Mouse (Mus musculus): Measurements from ENCODE around the gene Six3.

Gene Six3

GRCm38 (mm10) chr17:85624051-85624420 is 10.6 kb downstream of the Six3 start:
- no peak for DNase-seq (ENCODE audit: extremely low read depth, low read depth, low spot score)

DNA sequence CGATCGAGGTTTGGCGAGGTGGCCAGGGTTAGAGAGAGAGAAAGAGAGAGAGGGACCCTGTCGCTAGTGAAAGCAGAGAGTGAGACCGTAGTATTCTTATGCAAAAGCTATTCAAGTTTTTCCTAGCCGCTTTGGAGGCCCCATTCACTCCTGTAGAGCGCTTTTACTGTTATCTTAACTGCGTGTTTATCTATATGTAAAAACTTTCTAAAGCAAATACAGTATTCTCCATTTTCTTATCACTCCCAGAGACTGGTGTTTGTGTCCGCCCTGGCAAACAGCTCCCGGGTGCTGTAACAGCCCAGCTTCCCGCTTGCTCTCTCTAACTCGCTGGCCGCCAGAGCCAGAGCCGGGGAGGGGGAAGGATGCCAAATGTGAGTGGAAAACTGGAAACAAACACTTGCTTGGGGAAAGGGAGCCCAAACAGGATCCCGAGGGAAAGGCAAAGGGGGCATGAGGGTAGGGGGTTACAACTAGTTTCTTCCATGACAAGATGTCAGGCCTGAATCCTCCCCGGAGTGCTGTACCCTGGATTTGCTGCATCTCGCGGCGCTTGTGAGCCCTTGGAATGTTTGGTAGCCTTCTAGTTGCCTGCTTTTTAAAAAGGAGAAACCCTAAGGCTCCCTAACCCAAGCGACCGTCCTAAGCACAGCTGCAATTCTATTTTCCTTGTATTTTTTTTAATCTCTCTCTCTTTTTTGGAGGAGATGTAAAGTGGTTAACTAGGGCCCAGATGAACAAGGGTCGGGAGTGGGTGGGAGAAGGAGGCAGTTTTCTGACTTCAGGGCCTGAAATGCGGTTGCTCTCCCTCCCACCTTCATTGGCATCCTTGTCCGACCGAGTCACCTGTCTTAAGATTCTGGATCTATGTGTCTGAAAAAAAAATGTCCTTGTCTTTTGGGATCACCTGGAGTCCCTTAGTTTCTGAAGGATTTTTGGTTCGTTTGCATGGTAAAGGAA is 11.9 kb downstream of the Six3 start:
- DNase-seq (ENCODE audit: extremely low read depth, low read depth, low spot score): no peak

- no peak for DNase-seq (ENCODE audit: extremely low read depth, low read depth, low spot score)
Observed at GRCm38 (mm10) chr17:85626091-85626860, 12.9 kb downstream of the Six3 start.

GRCm38 (mm10) chr17:85627751-85628150 is 14.3 kb downstream of the Six3 start:
- DNase-seq (ENCODE audit: extremely low read depth, low read depth, low spot score): no peak

DNA sequence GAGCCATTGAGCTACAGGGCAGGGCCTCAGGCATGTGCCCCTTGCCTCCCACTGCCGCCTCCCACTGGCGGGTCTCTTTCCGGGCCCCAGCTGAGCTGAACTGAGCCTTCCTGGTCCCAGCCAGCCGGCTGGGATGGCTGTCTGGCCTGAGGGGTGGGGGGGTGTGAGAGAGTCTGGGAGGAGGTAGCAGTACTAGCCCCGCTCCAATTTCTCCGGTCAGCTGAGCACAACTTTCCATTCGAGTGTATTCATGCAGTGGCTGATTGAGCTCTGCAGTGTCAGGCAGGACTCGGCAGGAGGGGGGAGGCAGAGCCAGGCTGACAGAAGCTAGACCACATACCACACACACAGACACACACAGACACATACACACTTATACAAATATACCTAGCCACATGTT is 15.4 kb downstream of the Six3 start:
- no peak for DNase-seq (ENCODE audit: extremely low read depth, low read depth, low spot score)

- no peak for DNase-seq (ENCODE audit: extremely low read depth, low read depth, low spot score)
Observed at GRCm38 (mm10) chr17:85629396-85629795, 16.0 kb downstream of the Six3 start.

DNA sequence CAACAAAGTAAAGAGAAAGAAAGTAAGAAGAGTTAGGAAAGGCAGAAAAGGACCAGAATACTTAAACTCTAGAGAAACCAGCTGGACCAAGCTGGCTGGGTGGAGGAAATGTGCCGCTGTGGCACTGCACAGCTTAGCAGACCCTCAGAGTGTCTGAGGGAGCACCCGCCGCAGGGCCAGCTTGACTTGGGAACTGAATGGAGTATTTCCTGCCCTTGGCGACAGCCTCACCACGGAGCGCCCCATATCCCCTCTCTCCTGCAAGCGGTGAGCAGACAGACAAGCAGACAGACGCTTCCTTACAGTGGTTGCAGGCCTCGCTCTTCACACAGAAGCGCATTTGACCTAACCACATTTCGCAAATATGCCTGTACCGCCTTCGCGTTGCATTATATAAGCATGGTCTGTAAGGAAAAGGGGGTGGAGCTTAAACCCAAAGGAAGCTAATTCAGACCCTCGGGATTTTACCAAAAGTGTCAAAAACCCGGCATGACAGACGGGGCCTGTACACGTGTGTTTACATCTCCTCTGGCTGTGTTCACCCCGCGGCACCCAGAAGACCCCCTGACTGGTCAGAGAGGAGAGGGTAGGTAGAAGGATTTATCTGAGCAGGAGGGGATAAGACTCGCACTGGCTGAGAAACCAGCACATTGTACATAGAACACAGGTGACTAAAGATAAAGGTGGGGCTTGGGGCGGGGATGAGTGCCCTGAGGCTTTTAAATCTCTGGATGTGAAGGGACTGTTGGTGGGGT is 17.1 kb downstream of the Six3 start:
- DNase-seq (ENCODE audit: extremely low read depth, low read depth, low spot score): no peak

GRCm38 (mm10) chr17:85631106-85631505 is 17.7 kb downstream of the Six3 start:
- DNase-seq (ENCODE audit: extremely low read depth, low read depth, low spot score): no peak

DNA sequence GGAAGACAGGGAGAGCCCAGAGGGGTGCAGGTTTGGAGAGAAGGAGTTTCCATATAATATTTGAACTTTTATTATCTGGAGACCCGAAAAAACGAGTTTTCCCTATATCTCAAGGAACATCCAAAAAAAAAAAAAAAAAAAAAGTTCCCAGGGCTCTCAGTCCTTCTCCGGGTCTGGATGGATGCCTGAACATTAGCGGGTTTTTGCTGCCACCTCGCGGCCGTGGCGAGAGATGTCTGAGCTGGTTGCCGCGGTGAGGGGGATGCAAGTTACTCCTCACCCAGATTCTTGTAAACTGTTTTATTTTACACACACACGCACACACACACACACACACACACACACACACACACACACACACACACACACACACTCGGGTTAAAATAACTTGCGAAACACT is 20.2 kb downstream of the Six3 start:
- no peak for DNase-seq (ENCODE audit: extremely low read depth, low read depth, low spot score)

DNA sequence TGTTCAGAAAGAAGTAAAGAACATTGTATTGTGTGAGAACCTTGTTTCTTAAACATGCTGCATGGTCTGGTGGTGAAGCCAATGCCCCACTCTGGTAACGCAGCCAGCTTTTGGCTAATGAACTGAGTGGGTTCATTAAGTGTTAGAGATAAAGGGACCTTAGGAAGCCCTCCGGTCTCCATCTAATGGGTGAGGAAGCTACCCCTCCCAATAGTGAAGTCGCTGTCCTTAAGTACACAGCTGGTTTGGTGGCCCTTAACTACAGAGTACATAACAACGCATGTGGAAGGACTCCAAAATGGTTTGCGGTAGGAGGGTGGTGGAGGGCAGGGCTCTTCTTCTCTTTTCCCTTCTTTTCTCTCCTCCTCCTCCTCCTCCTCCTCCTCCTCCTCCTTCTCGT is 24.5 kb downstream of the Six3 start:
- DNase-seq (ENCODE audit: extremely low read depth, low read depth, low spot score): no peak

DNA sequence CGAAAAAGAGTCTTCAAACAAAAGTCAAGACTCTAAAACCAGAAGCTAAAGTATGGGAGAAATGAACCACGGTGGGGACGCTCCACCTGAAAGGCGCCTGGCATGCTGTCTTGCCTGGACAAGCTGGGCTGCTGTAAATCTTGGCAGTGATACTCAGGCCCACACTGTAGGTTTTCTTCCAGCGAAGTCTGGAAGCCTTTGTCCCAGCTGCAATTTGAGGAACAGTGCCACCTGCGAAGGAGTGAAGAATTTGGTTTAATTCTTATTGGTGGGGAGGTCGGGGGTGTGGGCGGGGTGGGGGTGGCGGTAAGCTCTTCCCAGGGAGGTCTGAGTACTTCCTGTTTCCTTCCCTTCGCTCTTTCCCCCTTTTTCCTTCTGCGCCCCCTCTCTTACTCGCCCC is 31.9 kb downstream of the Six3 start:
- DNase-seq (ENCODE audit: extremely low read depth, low read depth, low spot score): peak; percentile 49

- no peak for DNase-seq (ENCODE audit: extremely low read depth, low read depth, low spot score)
Observed at GRCm38 (mm10) chr17:85645718-85646665, 32.6 kb downstream of the Six3 start.

GRCm38 (mm10) chr17:85660016-85660415 is 46.6 kb downstream of the Six3 start:
- DNase-seq (ENCODE audit: extremely low read depth, low read depth, low spot score): no peak

GRCm38 (mm10) chr17:85661521-85661920 is 48.1 kb downstream of the Six3 start:
- DNase-seq (ENCODE audit: extremely low read depth, low read depth, low spot score): no peak

DNA sequence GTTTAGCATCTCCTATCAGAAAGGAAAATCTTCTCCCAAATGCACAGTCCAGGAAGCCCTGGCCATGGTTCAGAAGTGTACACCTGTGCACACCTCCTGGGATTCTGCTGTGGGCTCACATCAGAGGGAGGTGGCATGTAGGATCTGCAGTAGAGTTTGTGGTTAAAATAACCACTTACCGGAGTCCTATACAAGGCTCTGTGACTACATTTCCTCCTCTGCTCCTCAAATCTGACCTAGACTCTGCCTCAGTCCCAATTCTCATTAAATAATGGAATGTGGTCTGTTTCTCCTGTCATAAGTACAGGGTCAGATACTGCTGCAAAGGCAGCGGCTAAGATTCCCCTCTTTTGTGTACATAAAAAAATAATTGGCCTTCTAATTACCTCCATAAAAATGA is 50.8 kb downstream of the Six3 start:
- DNase-seq (ENCODE audit: extremely low read depth, low read depth, low spot score): no peak

DNA sequence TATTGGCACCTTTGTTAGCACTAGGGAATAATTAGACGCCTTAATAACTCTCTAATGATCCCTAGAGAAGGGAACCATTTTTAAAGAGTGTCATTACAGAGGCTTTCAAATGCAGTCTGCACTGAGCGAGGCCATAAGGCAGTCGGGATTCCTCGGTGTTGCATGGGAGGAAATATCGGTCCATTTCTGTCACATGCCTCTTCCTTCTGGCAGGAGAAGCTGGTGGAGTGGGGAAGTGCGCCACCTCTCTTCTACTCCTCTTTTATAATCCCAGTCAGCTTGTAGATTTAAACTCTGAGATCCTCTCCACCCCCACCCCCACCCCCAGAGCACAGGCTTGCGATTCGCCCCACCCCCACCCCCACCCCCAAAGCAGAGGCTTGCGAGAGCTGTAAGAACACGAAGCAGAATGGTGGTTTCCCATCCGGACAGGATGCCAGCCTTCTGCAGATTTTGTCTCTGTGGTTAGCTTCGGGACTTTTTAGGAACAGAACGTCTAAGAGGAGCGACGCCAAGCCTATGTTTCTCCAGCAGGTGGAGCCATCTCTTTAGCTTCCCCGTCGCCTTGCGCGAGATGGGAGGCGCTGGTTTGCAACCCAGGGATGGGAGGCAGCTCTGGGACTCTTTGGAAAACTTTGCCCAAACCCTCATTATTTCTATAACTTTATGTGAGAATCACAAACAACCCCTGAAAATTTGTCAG is 51.4 kb downstream of the Six3 start:
- DNase-seq (ENCODE audit: extremely low read depth, low read depth, low spot score): no peak

All from fat pad, adult 2 months (tissue).